Mouse (Mus musculus): ENCODE results near the gene C8a.

C8a gene

DNA sequence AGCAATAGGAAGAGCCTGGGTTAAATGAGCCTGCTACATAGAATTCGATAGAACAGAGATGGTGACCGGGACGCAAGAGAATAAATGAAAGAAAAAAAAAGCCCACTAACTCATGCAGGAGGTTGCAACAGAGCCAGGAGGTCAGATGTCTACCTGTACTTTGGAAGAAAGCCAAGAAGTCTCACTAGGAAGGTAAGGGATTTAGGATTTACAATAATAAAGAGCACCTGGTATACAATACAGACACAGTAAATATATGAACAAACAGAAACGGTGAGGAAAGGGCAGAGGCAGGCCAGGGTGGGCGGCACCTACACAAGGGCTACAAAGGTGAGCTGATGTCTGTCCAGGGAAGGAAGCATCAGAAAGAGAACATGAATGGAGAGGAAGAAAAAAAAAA is 34.0 kb downstream of the C8a start:
- DNase-seq (ENCODE audit: low read depth, low spot score): no peak

DNA sequence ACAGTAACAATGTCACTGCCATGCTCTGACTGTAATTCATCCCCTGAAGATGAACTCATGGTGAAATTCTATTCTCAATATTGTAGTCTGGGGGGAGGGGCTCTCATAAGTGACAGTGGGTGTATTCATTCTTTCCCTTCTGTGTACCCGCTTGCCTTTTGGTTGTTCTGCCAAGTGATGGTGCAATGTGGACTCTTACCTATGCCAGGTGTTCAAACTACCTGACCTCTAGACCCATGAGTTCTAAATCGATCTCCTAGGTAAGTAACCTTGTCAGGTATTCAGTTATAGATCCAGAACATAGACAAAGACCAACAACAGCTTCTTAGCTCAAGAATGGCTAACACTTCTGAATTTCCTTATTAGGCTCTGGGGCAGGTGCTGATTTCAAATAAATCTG is 37.9 kb downstream of the C8a start:
- DNase-seq (ENCODE audit: low read depth, low spot score): no peak

GRCm38 (mm10) chr4:104835096-104835495 is 41.1 kb downstream of the C8a start:
- DNase-seq (ENCODE audit: low read depth, low spot score): no peak

DNA sequence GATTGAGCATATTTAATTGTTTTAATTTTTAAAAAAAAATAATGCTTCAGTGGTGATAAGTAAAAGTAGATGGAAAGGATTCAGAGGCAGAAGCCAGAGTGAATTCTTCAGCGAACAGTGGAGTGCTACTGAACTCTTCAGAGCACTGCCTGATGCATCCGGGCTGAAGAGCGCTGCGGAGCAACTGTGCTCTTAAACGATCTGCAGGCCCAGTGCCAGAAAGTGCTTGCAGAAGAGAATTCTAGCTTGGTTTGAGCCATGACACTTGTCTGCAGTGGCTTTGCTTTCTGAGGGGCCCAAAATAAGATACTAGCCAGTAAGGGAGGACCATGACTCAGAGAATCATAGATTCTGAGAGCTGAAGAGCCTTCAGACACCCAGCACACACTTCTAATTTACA is 47.3 kb downstream of the C8a start:
- DNase-seq (ENCODE audit: low read depth, low spot score): no peak

DNA sequence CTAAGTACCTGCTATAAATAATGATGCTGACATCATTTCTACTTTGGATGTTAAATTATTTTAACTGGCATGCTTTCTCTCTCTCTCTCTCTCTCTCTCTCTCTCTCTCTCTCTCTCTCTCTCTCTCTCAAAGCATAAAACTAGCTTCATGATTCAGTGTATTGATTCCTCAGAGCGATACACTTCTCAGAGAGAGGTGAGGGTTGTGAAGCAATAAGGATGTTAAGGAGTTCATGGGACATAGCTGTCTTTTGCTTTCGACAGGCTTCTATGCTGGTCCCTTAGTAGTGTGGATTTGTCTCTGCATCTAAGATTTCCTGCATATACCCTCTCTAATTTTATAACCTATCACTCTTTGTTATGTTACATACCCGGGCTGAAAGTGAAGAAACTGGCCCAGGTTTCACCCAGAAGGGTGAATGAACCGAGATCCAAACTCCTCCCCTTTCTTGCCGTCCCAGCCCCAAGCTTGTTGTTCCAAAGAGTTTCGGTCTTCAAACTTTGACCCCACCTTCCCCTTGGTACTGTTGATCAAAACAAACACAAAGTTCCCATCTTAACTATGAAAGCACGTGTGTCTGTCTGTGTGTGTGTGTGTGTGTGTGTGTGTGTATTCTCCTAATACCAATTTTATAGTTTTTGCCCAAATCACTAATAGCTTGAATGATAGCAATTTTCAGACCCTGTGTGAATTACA is 51.7 kb downstream of the C8a start:
- no peak for DNase-seq (ENCODE audit: low read depth, low spot score)

DNA sequence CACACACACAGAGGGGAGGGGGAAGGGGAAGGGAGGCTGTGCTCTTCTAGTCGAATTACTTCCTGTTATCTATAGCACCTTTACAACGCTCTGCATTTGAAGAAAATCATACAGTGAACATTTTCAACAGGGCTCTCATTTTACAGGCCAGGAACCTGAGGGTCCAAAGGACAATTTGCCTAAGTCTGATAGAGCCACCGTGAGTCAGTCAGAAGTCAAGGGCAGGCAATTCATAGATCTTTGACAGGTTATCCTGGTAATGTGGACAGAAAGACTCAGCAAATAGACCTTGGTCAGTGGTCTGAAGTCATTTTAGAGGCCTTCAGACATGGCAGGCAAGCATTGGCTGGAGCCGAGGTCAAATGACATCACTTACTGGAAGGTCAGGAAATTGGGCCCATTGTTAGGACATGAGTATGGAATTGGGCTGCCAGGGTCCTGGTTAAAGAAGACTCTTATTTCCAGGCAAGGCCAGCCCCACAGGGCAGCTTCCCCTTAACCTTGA is 52.5 kb downstream of the C8a start:
- no peak for DNase-seq (ENCODE audit: low read depth, low spot score)

- no peak for DNase-seq (ENCODE audit: low read depth, low spot score)
Observed at GRCm38 (mm10) chr4:104819891-104820290, 56.3 kb downstream of the C8a start.

- DNase-seq (ENCODE audit: low read depth, low spot score): no peak
Observed at GRCm38 (mm10) chr4:104818986-104819385, 57.2 kb downstream of the C8a start.

DNA sequence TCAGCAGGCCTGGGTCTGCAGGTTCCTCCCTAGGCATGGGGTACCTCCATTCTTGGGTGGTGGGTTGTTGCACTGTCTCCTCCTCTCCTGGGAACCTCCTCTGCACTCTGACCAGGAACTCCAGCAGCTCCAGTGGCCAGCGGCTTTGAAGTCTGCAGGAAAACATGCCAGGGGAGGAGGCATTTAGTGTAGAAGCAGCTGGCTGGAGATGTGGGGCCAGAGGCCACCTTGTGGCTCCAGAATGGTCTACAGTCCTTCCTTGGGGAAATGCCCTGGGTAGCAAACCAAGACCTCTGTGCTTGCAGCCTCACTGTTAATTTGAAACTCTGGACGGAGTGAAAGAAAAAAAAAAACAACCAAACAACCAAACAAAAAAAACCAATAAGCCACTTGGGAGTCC is 58.7 kb downstream of the C8a start:
- DNase-seq (ENCODE audit: low read depth, low spot score): no peak

GRCm38 (mm10) chr4:104816519-104817232 is 59.5 kb downstream of the C8a start:
- DNase-seq (ENCODE audit: low read depth, low spot score): no peak

- DNase-seq (ENCODE audit: low read depth, low spot score): no peak
Observed at GRCm38 (mm10) chr4:104813617-104814016, 62.6 kb downstream of the C8a start.

- no peak for DNase-seq (ENCODE audit: low read depth, low spot score)
Observed at GRCm38 (mm10) chr4:104810710-104811286, 65.4 kb downstream of the C8a start.

DNA sequence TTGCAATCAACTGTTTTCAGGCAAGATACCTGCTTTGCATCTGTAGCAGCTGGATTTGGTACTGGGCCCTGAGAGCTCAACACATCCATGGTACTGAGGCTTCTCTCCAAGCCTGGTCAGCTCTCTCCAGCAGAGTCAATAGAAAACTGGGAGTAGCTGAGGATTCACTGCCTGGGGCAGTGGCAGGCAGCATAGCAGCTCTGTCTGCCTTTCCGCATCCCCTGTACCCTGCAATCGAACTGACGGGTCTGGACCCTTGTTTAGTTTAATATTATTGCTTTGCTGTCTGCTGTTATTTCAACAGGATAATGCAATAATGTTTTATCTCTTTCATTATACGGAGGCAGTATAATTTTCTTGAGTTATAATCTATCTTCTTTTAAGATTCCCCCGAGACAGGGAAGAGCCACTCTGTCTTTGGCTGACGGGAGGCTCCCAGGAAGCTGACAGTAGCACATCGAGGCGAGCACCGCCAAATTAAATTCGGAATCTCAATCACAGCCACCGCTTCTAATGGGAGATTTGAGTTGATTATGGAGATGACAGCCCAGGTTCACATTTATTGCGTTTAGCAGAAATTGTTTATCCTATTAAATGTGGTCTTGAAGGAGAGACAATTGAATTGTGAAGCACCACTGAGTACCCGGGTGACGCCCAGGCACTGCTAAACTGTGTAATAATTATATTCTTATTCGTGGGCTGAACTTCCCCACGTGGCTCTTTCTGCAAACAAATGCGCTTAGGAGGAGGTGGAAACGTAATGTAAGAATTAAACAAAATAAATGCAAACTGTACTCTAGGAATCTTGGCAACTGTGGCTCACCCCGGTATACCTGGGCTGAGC is 70.6 kb downstream of the C8a start:
- DNase-seq (ENCODE audit: low read depth, low spot score): no peak

DNA sequence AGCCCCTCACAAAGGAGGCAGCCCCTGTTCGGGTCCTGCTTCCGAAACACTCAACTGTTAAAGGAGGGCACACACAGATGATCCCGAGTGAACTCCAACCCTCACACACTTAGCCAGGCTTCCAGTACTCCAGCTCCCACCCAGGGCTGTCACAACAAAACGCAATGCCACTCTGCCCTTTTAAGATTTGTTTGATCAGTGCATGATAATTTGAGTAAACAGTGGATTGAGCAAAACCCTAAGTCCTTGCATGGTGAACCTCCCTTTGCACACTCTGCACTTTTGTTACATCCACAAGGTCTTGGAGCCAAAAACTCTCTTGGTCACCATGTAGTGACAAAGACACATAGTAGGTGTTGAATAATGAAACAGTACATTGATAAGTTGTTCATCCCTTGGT is 72.1 kb downstream of the C8a start:
- no peak for DNase-seq (ENCODE audit: low read depth, low spot score)

DNA sequence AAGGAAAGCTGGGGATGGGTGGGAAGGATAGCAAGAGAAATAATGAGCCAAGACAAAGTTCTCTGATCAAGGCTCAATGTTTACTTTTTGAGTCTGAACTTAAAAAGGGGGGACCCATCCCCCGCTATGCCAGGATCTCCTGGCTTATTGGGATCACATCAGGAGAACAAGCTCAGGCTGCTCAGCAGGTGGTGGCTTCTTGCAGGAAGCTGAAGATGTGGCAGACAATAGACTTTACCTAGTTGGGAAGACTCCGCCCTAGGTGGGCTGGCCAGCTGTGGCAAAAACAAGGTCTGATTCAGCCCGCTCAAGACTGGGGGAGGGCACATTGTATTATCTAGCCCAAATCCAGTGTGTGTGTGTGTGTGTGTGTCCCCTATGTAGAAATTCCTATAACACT is 74.6 kb downstream of the C8a start:
- DNase-seq (ENCODE audit: low read depth, low spot score): no peak

DNA sequence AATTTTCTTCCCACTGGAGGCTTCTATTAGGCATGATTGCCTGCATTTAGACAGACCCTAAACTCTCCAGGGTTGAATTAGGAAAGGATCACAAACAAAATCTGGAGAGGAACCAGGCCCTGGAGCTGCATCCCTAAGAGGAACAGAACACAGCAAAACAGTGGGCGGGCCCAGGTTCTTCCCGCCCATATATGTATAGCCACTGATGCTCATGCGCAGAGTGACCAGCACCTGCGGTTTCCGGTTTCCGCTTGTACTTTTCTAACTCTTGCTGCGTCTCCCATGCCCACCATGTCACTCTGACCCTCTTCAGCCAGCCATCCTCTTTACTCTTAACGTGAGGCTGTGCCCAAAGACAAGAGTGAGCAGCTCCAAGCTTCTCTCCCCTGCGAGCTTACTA is 77.2 kb downstream of the C8a start:
- DNase-seq (ENCODE audit: low read depth, low spot score): no peak

DNA sequence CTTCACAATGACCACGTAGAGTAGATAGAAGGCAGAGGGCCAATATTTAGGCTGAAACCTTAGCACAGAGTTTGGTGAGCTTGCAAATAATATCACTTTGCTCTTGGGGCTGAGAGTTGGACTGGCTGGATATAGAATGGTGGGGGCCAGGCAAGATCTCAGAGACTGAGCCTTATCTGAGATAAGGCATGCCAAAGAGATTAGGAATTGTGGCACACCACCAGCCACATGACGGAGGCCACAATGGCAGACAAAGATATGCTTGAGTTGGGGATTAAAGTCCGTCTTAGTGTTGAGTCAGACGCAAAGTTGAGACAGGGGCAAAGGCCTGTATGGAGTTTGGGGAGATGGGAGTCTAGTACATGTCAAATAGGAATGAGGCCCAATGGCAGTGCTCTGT is 84.1 kb downstream of the C8a start:
- no peak for DNase-seq (ENCODE audit: low read depth, low spot score)

GRCm38 (mm10) chr4:104782346-104782745 is 93.9 kb downstream of the C8a start:
- no peak for DNase-seq (ENCODE audit: low read depth, low spot score)

- DNase-seq (ENCODE audit: low read depth, low spot score): no peak
Observed at GRCm38 (mm10) chr4:104781441-104781840, 94.8 kb downstream of the C8a start.

- no peak for DNase-seq (ENCODE audit: low read depth, low spot score)
Observed at GRCm38 (mm10) chr4:104779460-104779859, 96.7 kb downstream of the C8a start.

GRCm38 (mm10) chr4:104775601-104776000 is 100.6 kb downstream of the C8a start:
- DNase-seq (ENCODE audit: low read depth, low spot score): no peak

- no peak for DNase-seq (ENCODE audit: low read depth, low spot score)
Observed at GRCm38 (mm10) chr4:104770331-104770730, 105.9 kb downstream of the C8a start.

All from embryo, embryonic 11.5 days (tissue).